Mouse (Mus musculus): ENCODE measurements around the gene Srgap3. TPM values are rescaled to one million over a fixed set of nuclear protein-coding genes. Genes with fewer than 3 reads are reported as not detected.
"Not testable (repeated sequence)": the region's sequence is repeated elsewhere in the genome, so short reads cannot be mapped to it uniquely, and the experiment has no call there.

Srgap3 gene
- polyA plus RNA-seq, 1 experiment from 2014 or later, result 0.13 TPM

DNA sequence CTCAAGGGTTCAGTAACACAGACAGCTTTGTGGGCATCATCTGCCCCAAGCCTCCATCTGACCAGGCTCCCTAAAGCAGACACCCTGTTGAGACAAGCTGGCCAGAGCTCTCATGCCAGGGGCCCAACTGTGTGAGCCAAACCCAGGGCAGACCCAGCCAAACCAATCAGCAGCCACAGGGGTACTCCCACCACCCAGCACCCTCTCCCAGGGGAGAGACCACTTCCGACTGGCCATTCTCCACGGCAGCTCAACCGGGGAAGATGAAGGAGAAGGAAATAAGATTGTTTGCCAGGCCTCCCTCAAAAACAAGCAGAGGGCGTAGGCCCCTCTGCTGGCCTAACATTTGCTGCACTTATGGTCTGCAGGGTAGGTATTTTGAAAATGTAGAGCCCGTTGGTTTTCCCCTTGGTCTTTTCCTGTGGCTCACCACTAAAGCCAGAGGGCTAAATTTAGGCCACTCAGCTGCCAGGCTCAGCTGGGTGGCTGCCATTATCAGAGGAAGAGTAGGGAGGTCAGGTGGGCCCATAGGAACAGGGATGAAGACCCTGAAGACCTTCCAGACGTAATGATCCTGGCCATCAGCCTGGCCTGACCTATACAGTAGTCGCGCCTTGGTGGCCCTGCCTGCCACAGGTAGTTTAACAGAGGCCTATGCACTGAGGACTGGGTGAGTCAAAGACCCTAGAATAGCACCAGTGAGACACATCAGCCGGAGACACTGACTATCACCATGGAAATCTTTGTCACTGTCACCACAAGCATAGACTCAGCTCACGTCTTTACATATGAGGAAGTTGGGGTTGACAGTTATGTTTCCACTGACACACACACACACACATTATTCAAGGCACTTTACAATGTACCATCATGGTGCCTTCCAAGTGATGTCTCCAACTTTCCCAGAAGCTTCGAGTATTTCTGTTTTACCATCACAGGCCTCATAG lies 85.4 kb downstream of the Srgap3 start:
- H3K9me3 ChIP-seq (ENCODE audit: low read length), result no peaks in the 10 kb centered on the region
- WGBS (ENCODE audit: insufficient replicate concordance), result 40% methylated on average over 11 of the region's 11 CpGs
- 0 out of 2 replicates have a peak overlapping the region, but pooled peaks have one; percentile 34 for H3K27ac ChIP-seq (ENCODE audit: low read depth)
- H3K36me3 ChIP-seq (replicated peaks; ENCODE audit: insufficient read depth, low read length), result no peaks in the 10 kb centered on the region
- no peak for DNase-seq
- H3K4me1 ChIP-seq (ENCODE audit: insufficient read depth), result no peaks in the 10 kb centered on the region; the same call in 1 of the 2 replicates
- H3K9ac ChIP-seq (replicated peaks), result no peak overlapping the region
- H3K4me3 ChIP-seq (ENCODE audit: low read depth, low read length), result no peak overlapping the region
- ATAC-seq, result 0 out of 2 replicates have a peak, but pooled peaks have one; percentile 21
- H3K27me3 ChIP-seq (ENCODE audit: insufficient read depth, low read length), result no peaks in the 10 kb centered on the region
- H3K4me2 ChIP-seq (ENCODE audit: low read depth, low read length), result no peak overlapping the region
- TF ChIP-seq CTCF (IDR thresholded peaks at IDR 0.05; ENCODE audit: low read depth), result no peak

DNA sequence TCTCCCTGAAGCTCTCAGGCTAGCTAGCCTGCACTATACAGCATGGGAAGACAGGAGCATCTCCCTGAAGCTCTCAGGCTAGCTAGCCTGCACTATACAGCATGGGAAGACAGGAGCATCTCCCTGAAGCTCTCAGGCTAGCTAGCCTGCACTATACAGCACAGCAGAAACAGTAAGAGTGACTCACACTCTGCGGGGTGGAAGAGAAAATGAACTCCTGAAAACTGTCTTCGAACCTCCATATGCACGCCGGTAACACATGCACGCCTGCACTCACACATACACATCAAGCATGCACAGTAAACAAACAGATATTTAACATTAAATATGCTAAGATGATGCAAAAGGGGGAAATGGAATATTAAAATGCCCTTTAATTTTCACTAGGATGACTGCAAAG lies 86.8 kb downstream of the Srgap3 start:
- not testable (repeated sequence) for H3K9me3 ChIP-seq (ENCODE audit: low read length); H3K9ac ChIP-seq (replicated peaks); H3K4me1 ChIP-seq (ENCODE audit: insufficient read depth); DNase-seq; H3K4me3 ChIP-seq (ENCODE audit: low read depth, low read length); ATAC-seq; H3K27ac ChIP-seq (ENCODE audit: low read depth); H3K36me3 ChIP-seq (replicated peaks; ENCODE audit: insufficient read depth, low read length); H3K27me3 ChIP-seq (ENCODE audit: insufficient read depth, low read length); H3K4me2 ChIP-seq (ENCODE audit: low read depth, low read length)
- 96% methylated on average over 5 of the region's 5 CpGs for WGBS (ENCODE audit: insufficient replicate concordance)

DNA sequence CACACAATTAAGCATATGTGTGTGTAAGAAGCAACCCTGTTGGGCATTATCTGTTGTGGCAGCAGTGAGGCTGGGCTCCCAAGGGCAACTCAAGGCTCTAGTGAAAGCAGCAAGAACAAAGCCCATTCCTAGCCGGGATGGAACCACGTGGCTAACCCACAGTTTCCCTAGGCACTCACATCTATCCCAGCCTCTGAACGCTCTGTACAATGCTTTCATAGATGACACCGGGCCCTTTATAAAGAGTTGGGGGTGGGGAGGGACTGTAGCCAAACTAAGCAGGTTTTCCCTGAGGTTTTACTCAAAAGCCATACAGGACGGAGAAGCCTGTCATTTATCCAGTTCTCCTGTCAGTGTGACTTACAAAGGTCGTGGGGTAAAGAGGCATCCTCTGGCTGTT lies 90.0 kb downstream of the Srgap3 start:
- Histone ChIP-seq H3K9me3 (ENCODE audit: low read length) (no peaks in the 10 kb centered on the region), H3K27ac (ENCODE audit: low read depth) (no peak overlapping the region), H3K4me1 (ENCODE audit: insufficient read depth) (no peaks in the 10 kb centered on the region; the same call in 1 of the 2 replicates), H3K27me3 (ENCODE audit: insufficient read depth, low read length) (no peaks in the 10 kb centered on the region), H3K4me2 (ENCODE audit: low read depth, low read length) (no peak overlapping the region), H3K36me3 (replicated peaks; ENCODE audit: insufficient read depth, low read length) (no peaks in the 10 kb centered on the region), H3K9ac (replicated peaks) (no peak overlapping the region), H3K4me3 (ENCODE audit: low read depth, low read length) (no peak overlapping the region)
- ATAC-seq (no peak), DNase-seq (no peak)
- no peak for TF ChIP-seq EP300 (IDR thresholded peaks at IDR 0.05; ENCODE audit: low read depth)
- TF ChIP-seq CTCF (IDR thresholded peaks at IDR 0.05; ENCODE audit: low read depth), result no peak
- 73% methylated on average over 6 of the region's 6 CpGs for WGBS (ENCODE audit: insufficient replicate concordance)

DNA sequence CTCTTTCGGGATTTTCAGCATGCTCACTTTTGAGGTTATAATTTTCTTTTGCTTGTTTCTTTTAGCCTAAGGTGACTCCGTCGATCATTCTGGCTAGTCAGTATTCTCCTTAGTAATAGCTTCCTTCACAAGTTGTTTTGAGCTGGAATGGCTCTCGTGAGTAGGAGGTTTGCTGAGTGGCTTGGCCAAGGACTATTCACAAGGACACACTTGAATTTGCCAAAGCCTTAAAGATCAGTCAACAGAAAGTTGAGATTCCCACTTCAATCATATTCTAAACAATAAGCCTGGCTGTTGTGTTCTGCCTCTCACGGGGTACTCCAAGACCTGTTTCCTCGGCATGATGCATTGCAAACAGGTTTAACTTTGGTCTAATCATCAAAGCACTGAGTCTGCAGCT lies 91.9 kb downstream of the Srgap3 start:
- WGBS (ENCODE audit: insufficient replicate concordance), result 83% methylated on average over 6 of the region's 6 CpGs
- DNase-seq, result no peak
- TF ChIP-seq EP300 (IDR thresholded peaks at IDR 0.05; ENCODE audit: low read depth) (no peak), CTCF (IDR thresholded peaks at IDR 0.05; ENCODE audit: low read depth) (no peak)

DNA sequence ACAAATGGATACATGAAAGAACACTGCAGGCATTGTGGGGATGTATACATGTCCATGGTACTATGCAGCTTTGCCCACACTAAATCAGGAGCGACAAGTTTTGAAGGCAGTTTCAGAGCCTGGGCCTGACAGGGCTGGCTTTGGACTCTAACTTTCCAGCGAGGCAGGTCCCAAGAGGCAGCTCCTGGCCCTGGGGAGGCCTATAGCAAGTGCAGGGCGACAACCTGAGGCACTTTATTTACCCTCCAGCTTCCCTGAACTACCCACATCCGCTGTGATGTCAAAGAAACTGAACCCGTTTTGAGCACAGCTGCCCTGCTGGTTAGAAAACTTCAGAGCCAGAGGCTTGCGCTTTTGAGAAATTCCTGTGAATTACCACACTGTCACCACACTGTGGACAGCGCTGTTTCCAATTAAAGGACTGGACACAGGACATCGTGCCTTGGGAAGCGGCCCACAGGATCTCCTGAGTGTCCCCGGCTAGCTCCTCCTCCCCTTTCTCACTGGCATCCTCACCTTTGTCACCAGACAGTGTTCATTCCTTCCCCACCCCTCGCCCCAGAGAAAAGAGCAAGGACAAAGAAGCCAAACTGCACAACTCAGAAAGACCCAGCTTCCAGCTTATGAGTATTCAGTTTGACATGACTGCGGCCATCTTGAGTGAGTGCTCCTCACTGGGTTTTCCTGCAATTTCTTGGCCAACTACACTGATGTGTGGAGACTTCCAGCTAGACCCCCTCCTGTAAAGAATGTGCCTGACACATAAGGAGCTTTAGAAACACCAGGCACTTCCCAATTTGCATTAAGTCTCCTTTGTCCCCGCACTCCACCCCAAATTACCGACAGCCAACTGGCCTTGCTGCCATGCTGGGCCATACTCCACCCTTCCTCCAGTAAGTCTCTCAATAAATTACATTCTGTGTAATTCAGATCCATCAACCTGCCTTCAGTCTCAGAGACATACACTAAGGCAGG lies 94.5 kb downstream of the Srgap3 start:
- DNase-seq, result peak; percentile 29
- Histone ChIP-seq H3K4me2 (ENCODE audit: low read depth, low read length) (no peak overlapping the region), H3K9me3 (ENCODE audit: low read length) (no peaks in the 10 kb centered on the region), H3K36me3 (replicated peaks; ENCODE audit: insufficient read depth, low read length) (no peaks in the 10 kb centered on the region), H3K9ac (replicated peaks) (no peak overlapping the region), H3K4me3 (ENCODE audit: low read depth, low read length) (no peak overlapping the region), H3K4me1 (ENCODE audit: insufficient read depth) (no peaks in the 10 kb centered on the region), H3K27me3 (ENCODE audit: insufficient read depth, low read length) (no peaks in the 10 kb centered on the region), H3K27ac (ENCODE audit: low read depth) (no peak overlapping the region)
- TF ChIP-seq EP300 (IDR thresholded peaks at IDR 0.05; ENCODE audit: low read depth) (no peak), CTCF (IDR thresholded peaks at IDR 0.05; ENCODE audit: low read depth) (no peak)
- ATAC-seq, result no peak
- 64% methylated on average over 14 of the region's 14 CpGs for WGBS (ENCODE audit: insufficient replicate concordance)

More for the DNA sequence above, 91.9 kb downstream of the Srgap3 start:
- no peaks in the 10 kb centered on the region for H3K27me3 ChIP-seq (ENCODE audit: insufficient read depth, low read length)
- H3K9ac ChIP-seq (replicated peaks), result no peak overlapping the region
- H3K27ac ChIP-seq (ENCODE audit: low read depth), result no peak overlapping the region
- H3K4me1 ChIP-seq (ENCODE audit: insufficient read depth), result no peaks in the 10 kb centered on the region
- H3K36me3 ChIP-seq (replicated peaks; ENCODE audit: insufficient read depth, low read length), result no peaks in the 10 kb centered on the region
- no peak for ATAC-seq
- H3K4me3 ChIP-seq (ENCODE audit: low read depth, low read length), result no peak overlapping the region
- H3K4me2 ChIP-seq (ENCODE audit: low read depth, low read length), result no peak overlapping the region
- no peaks in the 10 kb centered on the region for H3K9me3 ChIP-seq (ENCODE audit: low read length)

DNA sequence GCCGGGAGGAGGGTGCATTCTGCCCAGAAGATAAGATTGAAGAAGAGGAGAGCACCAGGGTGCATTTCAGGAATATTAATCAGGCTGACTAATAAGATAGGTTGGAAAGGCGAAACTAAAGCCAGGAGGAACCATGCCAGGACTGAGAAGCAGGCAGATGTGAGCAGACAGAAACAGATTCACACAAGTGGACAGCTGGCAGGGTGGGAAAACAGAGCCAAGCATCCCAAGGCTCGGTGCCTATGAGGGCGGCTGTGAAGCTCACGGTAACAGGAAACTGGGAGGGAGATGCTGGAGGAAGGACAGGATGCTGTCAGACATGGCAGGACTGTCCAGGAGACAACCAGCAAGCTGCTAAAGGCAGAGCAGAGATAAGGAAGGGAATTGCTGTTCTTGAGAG lies 96.3 kb downstream of the Srgap3 start:
- Histone ChIP-seq H3K4me2 (ENCODE audit: low read depth, low read length) (no peak overlapping the region), H3K9ac (replicated peaks) (no peak overlapping the region), H3K4me3 (ENCODE audit: low read depth, low read length) (no peak overlapping the region), H3K27me3 (ENCODE audit: insufficient read depth, low read length) (no peaks in the 10 kb centered on the region), H3K27ac (ENCODE audit: low read depth) (no peak overlapping the region), H3K4me1 (ENCODE audit: insufficient read depth) (no peaks in the 10 kb centered on the region), H3K36me3 (replicated peaks; ENCODE audit: insufficient read depth, low read length) (no peaks in the 10 kb centered on the region), H3K9me3 (ENCODE audit: low read length) (no peaks in the 10 kb centered on the region)
- ATAC-seq (no peak), DNase-seq (no peak)
- WGBS (ENCODE audit: insufficient replicate concordance), result 62% methylated on average over 5 of the region's 5 CpGs
- TF ChIP-seq EP300 (IDR thresholded peaks at IDR 0.05; ENCODE audit: low read depth), result no peak
- no peak for TF ChIP-seq CTCF (IDR thresholded peaks at IDR 0.05; ENCODE audit: low read depth)

All from liver, postnatal 0 days (tissue).